Mouse (Mus musculus) erythroblast, embryonic 14.5 days (primary cell): ENCODE measurements around the gene Camsap2.

Experiments used
- GATA1 ChIP-seq: IDR thresholded peaks from 2 replicates; pipeline ENCODE4 v1.6.1; 2012; ENCODE audit warnings: low read length, inconsistent platforms, mixed read lengths
- TAL1 ChIP-seq: IDR thresholded peaks from 3 replicates; pipeline ENCODE4 v1.6.1; 2012; ENCODE audit warnings: low read length, inconsistent platforms, mixed read lengths

DNA sequence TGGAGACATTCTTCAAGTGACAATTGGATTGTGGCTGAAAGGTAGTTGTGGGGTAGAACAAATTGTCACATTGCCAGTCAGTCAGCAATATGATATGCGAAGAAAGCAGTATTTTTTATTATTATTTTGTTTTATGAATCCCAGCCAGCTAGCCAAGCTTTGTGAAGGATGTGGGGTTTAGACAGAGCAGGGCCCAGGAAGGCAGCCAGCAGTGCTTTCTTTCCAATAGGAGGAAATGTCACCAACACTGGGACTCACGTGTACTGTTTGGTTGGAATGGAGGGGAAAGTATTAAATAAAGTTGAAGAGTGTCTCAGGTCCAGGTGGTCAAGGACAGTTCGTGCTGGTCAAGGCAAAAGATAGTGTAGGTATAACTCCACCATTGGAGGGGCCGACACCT is 34.3 kb upstream of the Camsap2 start:
- TF ChIP-seq GATA1 (no peak), TAL1 (no peak)
